Mouse (Mus musculus) layer of hippocampus, postnatal 10 days (tissue): ENCODE measurements around the gene Qrsl1. TPM values are rescaled to one million over a fixed set of nuclear protein-coding genes. Genes with fewer than 3 reads are reported as not detected.

Experiments used
- DNase-seq, 2 experiments: peaks; one replicate each; pipeline ENCODE4 v3.0.0; 2021; ENCODE audit warnings: low spot score in 2 of 2
- total RNA-seq, 2 experiments: library from RNA; stranded (reverse); gene quantifications; 2 replicates each; pipeline ENCODE4 v1.2.3; 2021

Qrsl1 gene
- total RNA-seq, 2 experiments from 2014 or later = 15.6 to 17.3 TPM

- no peak for DNase-seq
Observed at GRCm38 (mm10) chr10:43871458-43871857, 30.1 kb downstream of the Qrsl1 start.

DNA sequence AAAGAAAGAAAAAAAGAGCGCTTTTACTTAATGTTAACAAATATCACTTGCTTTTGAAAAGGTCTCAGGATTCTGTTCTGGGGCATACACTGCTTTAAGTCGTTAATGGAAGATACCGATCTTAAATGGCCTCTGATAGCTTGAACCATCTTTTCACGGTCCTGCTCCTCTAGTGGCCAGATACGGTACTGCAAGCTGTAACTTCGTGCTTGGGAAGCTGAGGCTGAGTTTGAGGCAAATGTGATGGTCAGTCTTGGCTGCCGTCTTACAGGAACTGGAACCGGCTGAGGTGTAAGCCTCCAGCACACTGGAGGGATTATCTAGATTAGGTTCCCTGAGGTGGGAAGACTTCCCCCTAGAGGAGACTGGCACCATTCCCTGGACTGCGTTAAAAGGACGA, 30.8 kb downstream of the Qrsl1 start:
- DNase-seq = peak; percentile 28 to 43

- DNase-seq = no peak
Observed at GRCm38 (mm10) chr10:43856351-43856750, 45.2 kb downstream of the Qrsl1 start.

DNA sequence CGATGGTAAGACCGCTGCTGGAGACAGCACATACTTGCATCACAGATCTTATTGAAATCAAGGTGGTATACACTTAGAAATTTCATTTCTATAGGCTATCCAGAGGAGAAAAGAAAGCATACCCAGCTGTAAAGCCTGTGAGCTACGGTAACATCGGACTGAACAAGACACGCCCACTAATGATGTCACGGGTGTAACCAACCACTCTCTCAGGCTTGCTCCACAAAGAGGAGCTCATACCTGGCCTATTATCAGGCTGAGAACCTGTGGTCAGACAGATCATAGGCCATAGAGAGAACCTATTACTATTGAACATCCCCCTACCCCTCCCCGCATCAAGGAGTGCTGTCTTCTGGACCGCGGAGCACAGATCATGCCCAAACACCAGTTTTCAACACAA, 45.6 kb downstream of the Qrsl1 start:
- DNase-seq = no peak

GRCm38 (mm10) chr10:43851898-43852297, 49.6 kb downstream of the Qrsl1 start:
- no peak for DNase-seq

DNA sequence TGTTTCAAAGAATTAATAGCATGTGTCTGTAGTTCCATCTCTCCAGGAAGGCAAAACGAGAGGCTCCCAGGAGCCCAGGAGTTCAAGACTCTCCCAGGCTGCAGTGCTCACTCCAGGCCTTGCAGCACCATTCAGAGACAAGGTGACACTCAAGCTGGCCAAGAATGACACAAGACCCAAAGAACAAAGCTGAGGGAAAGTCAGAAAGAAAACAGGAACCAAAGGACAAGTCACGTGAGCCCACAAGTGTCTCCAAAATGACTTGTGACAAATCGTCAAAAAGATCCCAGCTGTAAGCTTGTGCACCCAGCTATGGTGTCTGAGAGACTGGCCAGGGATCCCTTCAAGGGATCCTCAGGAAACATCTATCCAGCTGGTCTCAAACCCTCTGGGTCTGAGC, 52.1 kb downstream of the Qrsl1 start:
- no peak for DNase-seq

- DNase-seq = no peak
Observed at GRCm38 (mm10) chr10:43846141-43846622, 55.4 kb downstream of the Qrsl1 start.

GRCm38 (mm10) chr10:43845442-43845841, 56.1 kb downstream of the Qrsl1 start:
- no peak for DNase-seq

- no peak for DNase-seq
Observed at GRCm38 (mm10) chr10:43841441-43841840, 60.1 kb downstream of the Qrsl1 start.

- peak in 1 of 2 experiments; percentile 17 for DNase-seq
Observed at GRCm38 (mm10) chr10:43832868-43833267, 68.7 kb downstream of the Qrsl1 start.

- no peak for DNase-seq
Observed at GRCm38 (mm10) chr10:43830251-43831018, 71.1 kb downstream of the Qrsl1 start.

DNA sequence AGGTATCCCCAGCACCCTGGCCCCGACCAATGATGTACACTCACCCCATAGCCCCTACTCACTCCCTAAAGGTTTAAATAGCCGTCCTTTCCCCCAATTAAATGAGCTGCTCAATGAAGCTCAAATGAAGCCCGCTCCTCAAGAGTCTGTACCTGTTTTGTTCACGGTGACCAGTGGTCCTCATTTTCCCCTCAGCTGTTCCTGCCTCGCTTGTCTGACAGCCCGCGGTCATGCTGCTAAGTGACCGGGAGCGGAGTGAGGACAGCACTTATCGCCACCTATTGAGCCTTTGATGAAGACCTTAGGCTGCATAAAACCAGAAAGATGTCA, 72.9 kb downstream of the Qrsl1 start:
- no peak for DNase-seq

- DNase-seq = no peak
Observed at GRCm38 (mm10) chr10:43827958-43828685, 73.4 kb downstream of the Qrsl1 start.

DNA sequence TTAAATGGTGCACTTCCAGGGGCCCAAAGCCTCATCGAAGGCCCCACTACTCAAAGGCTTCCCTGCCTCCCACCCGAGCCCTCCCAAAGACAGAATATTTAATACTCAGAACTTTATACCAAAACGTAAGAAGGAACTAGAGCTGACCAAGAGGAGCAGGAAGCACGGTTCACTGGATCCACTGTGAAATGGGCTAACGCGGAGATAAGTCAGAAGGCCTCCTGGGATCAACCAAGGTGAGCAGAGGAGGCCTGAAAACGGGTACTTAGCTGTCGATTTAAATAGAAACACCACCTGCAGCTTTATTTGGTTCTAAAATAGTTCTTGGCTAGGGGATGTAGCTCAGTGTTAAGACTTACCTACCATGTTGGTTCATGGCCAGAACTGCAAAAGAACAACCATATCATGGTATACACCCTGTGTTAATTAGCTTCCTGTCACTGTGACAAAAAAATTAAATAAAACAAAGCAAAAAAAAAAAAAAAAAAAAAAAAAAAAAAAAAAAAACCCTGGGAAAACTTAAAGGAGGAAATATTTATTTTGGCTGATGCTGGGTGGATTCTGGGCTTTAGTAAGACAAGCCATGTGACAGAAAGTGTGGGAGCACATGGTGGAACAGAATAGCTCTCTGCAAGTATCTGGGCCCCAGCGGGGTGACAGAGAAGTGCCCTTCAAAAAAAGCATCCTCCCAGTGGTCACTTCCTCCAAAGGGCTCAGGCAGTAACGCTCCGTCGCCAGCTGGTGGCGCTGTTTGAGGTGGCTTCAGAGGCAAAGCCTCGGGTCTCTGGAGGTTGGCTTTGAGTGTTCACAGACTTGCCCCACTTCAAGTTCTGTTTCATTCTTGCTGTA, 74.5 kb downstream of the Qrsl1 start:
- no peak for DNase-seq

- DNase-seq = no peak
Observed at GRCm38 (mm10) chr10:43825696-43826095, 75.8 kb downstream of the Qrsl1 start.

DNA sequence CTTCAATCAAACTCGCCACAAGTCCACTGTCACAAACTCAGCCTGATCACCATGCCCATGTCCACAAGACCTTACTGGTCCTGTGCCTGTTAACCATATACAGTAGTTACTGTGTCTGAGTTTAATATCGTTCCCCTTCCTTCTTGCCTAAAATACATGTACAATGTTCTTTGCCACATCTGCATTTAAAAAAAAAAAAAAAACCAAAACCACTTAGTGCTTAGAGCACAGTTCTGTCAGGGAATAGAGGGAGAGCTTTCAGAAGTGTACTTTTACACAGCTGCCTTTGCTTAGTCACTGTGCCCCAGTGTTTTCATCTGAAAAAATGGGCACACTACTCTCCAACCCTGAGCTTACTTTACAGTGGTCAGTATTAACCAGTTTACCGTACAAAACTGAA, 76.8 kb downstream of the Qrsl1 start:
- DNase-seq = no peak

Other genes with a start within 250 kb of the Qrsl1 start
- gene Rtn4ip1, start 62 bp upstream of the Qrsl1 start, total RNA-seq = 10 to 100 TPM; 12.7 to 12.9 TPM
- gene Crybg1, start 247.1 kb upstream of the Qrsl1 start, total RNA-seq = under 1 TPM; 0.51 to 0.87 TPM